Mouse (Mus musculus) hindbrain, embryonic 11.5 days (tissue): ENCODE measurements around the gene Hif1an. TPM values are rescaled to one million over a fixed set of nuclear protein-coding genes. Genes with fewer than 3 reads are reported as not detected.

Source experiments
- ATAC-seq: fragments of 200-750 bp; cut with Nextera tagmentation; 2 replicates; pipeline ENCODE4 v1.8.0; 2017; ENCODE audit warnings: mild to moderate bottlenecking, moderate TSS enrichment, moderate library complexity; ENCODE audit not compliant: low FRiP score
- DNase-seq: peaks from one replicate; pipeline ENCODE4 v3.0.0-alpha.2; 2015; ENCODE audit warnings: low spot score
- H3K27ac ChIP-seq: fragments of 300-500 bp; sonication (generic); 2 replicates; pipeline ENCODE4 v1.5.1; 2014; ENCODE audit warnings: mild to moderate bottlenecking, low read depth, low read length
- H3K27me3 ChIP-seq: fragments of 300-500 bp; sonication (generic); 2 replicates; pipeline ENCODE4 v1.6.1; 2014; ENCODE audit warnings: mild to moderate bottlenecking, low read length, moderate library complexity, mixed read lengths; ENCODE audit not compliant: control insufficient read depth, insufficient read depth
- H3K36me3 ChIP-seq: fragments of 300-500 bp; sonication (generic); 2 replicates; pipeline ENCODE4 v1.6.1; 2014; ENCODE audit warnings: mild to moderate bottlenecking, low read length, moderate library complexity, mixed read lengths; ENCODE audit not compliant: control insufficient read depth, insufficient read depth
- H3K4me1 ChIP-seq: fragments of 300-500 bp; sonication (generic); replicated peaks from 2 replicates; pipeline ENCODE4 v1.6.1; 2014; ENCODE audit warnings: low read length, mixed read lengths; ENCODE audit not compliant: control insufficient read depth, insufficient read depth
- H3K4me2 ChIP-seq: fragments of 300-500 bp; sonication (generic); replicated peaks from 2 replicates; pipeline ENCODE4 v1.6.1; 2014; ENCODE audit warnings: mild to moderate bottlenecking, low read depth, low read length
- H3K4me3 ChIP-seq: fragments of 300-500 bp; sonication (generic); 2 replicates; pipeline ENCODE4 v1.5.1; 2014; ENCODE audit warnings: low read depth, low read length
- H3K9ac ChIP-seq: fragments of 300-500 bp; sonication (generic); 2 replicates; pipeline ENCODE4 v1.6.1; 2014; ENCODE audit warnings: low read depth, low read length
- H3K9me3 ChIP-seq: fragments of 300-500 bp; sonication (generic); 2 replicates; pipeline ENCODE4 v1.6.1; 2016; ENCODE audit warnings: low read length; ENCODE audit not compliant: control insufficient read depth
- WGBS: fragments of 180-500 bp; shearing (Covaris S2); extraction: QIAGEN DNeasy Blood & Tissue Kit; methylation state at CpG from one replicate; pipeline ENCODE4 v1.1.7; 2014; 5-methylcytosine and 5-hydroxymethylcytosine counted together
- polyA plus RNA-seq: library from polyadenylated mRNA; unstranded; fragments of >200 nt; fragmentation: Nextera tagmentation; extraction: Ambion mirVana; gene quantifications from 2 replicates; pipeline ENCODE4 v1.2.1, GENCODE M21; 2014

Gene Hif1an
- polyA plus RNA-seq, 1 experiment from 2014 or later = 31.9 TPM

DNA sequence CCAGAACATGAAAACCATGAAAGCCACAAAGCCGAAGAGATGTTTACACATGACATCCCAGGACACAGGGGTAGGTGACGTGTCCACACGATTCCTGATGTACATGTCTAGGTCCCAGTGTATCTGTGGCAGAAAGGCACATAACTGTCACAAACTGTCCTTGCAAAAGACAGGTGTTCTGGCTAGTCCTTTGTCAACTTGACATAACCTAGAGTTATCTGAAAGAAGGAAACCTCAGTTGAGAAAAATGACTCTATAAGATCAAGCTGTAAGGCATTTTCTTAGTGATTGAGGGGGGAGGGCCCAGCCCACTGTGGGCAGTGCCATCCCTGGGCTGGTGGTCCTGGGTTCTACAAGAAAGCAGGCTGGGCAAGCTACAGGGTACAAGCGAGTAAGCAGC lies 9.9 kb upstream of the Hif1an start, which contains the start of gene Gm20538:
Gm20538 (minus strand) TSS at position 101 of the 400 bp plus-strand sequence.
- no peaks in the 10 kb centered on the region for H3K9me3 ChIP-seq
- H3K27me3 ChIP-seq = no peaks in the 10 kb centered on the region
- no peak for DNase-seq
- peaks cover 2% of the 10 kb centered on the region; the same call in 1 of the 2 replicates for H3K36me3 ChIP-seq
- no peaks in the 10 kb centered on the region for H3K4me1 ChIP-seq
- H3K4me3 ChIP-seq = no peak within 1 kb of the TSS
- H3K4me2 ChIP-seq = no peak within 1 kb of the TSS
- no peak within 1 kb of the TSS for H3K9ac ChIP-seq
- no peak for ATAC-seq
- no peak within 1 kb of the TSS for H3K27ac ChIP-seq
- 91% methylated on average over 4 of the region's 4 CpGs for WGBS

GRCm38 (mm10) chr19:44553286-44553685 lies 9.4 kb upstream of the Hif1an start:
- no peak for DNase-seq

GRCm38 (mm10) chr19:44554490-44554860 lies 8.2 kb upstream of the Hif1an start:
- Histone ChIP-seq H3K9me3 (no peaks in the 10 kb centered on the region), H3K4me3 (peak overlapping the region; percentile 96), H3K4me1 (no peaks in the 10 kb centered on the region), H3K27me3 (no peaks in the 10 kb centered on the region), H3K4me2 (peak overlapping the region; percentile 64), H3K36me3 (no peaks in the 10 kb centered on the region; the same call in 1 of the 2 replicates), H3K9ac (peak overlapping the region; percentile 89), H3K27ac (no peak overlapping the region)
- ATAC-seq (peak; percentile 30; the same call in 1 of the 2 replicates), DNase-seq (no peak)
- WGBS = 3% methylated on average over 8 of the region's 8 CpGs

More at GRCm38 (mm10) chr19:44553286-44553685, 9.4 kb upstream of the Hif1an start:
- Histone ChIP-seq H3K4me3 (no peak overlapping the region), H3K4me1 (no peaks in the 10 kb centered on the region), H3K4me2 (no peak overlapping the region), H3K27me3 (no peaks in the 10 kb centered on the region), H3K9ac (no peak overlapping the region), H3K9me3 (no peaks in the 10 kb centered on the region), H3K27ac (no peak overlapping the region), H3K36me3 (no peaks in the 10 kb centered on the region; the same call in 1 of the 2 replicates)
- ATAC-seq = no peak
- WGBS = 89% methylated on average over 4 of the region's 4 CpGs

- ATAC-seq = peak; percentile 84
- Histone ChIP-seq H3K4me1 (no peaks in the 10 kb centered on the region), H3K36me3 (no peaks in the 10 kb centered on the region; the same call in 1 of the 2 replicates), H3K27me3 (no peaks in the 10 kb centered on the region), H3K4me3 (peak within 1 kb of the TSS; percentile 96), H3K4me2 (peak within 1 kb of the TSS; percentile 64), H3K9me3 (no peaks in the 10 kb centered on the region), H3K27ac (peak within 1 kb of the TSS; percentile 70), H3K9ac (peak within 1 kb of the TSS; percentile 89)
- under 1% methylated on average over 49 of the region's 50 CpGs for WGBS
- peak; percentile 98 for DNase-seq
Measured at GRCm38 (mm10) chr19:44554861-44555590, 7.6 kb upstream of the Hif1an start, which contains the start of gene Ndufb8. Ndufb8 (minus strand) TSS chr19:44555440.

- H3K4me3 ChIP-seq = no peak overlapping the region
- peak overlapping the region; percentile 71; the same call in 1 of the 2 replicates for H3K4me2 ChIP-seq
- 94% methylated on average over 14 of the region's 14 CpGs for WGBS
- H3K4me1 ChIP-seq = no peaks in the 10 kb centered on the region
- H3K27me3 ChIP-seq = no peaks in the 10 kb centered on the region
- DNase-seq (no peak), ATAC-seq (no peak)
- no peaks in the 10 kb centered on the region for H3K9me3 ChIP-seq
- no peak overlapping the region for H3K27ac ChIP-seq
- no peaks in the 10 kb centered on the region for H3K36me3 ChIP-seq
- H3K9ac ChIP-seq = no peak overlapping the region
Measured at GRCm38 (mm10) chr19:44564006-44564405, 1.4 kb downstream of the Hif1an start.

DNA sequence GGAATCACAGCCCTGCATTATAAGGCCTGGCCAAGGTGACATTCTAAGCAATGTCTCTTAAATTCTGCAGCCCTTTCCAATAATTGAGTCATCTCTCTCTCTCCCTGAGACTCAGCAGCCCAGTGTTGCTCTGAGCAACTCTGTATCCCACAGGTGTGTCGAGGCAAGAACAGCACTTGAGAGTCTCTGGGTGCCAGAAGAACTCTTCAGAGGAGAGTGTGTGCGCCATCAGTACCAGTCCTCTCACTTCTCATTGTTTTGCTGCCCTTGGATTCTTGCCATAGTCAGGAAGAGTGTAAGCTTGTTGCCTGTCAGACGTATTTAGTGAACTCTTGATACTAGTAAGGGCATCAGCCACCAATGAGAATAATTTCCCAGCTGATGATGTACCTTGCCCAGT lies 5.1 kb downstream of the Hif1an start:
- Histone ChIP-seq H3K4me3 (no peak overlapping the region), H3K9ac (no peak overlapping the region), H3K4me2 (no peak overlapping the region), H3K9me3 (no peaks in the 10 kb centered on the region), H3K27ac (no peak overlapping the region), H3K36me3 (peaks cover 2% of the 10 kb centered on the region; the same call in 1 of the 2 replicates), H3K4me1 (no peaks in the 10 kb centered on the region), H3K27me3 (no peaks in the 10 kb centered on the region)
- DNase-seq (no peak), ATAC-seq (no peak)
- 84% methylated on average over 3 of the region's 3 CpGs for WGBS

GRCm38 (mm10) chr19:44576275-44576674 lies 13.6 kb downstream of the Hif1an start:
- Histone ChIP-seq H3K4me2 (no peak overlapping the region), H3K27me3 (no peaks in the 10 kb centered on the region), H3K9me3 (no peaks in the 10 kb centered on the region), H3K27ac (no peak overlapping the region), H3K36me3 (no peaks in the 10 kb centered on the region), H3K9ac (no peak overlapping the region), H3K4me1 (no peaks in the 10 kb centered on the region), H3K4me3 (no peak overlapping the region)
- no peak for DNase-seq
- 82% methylated on average over 7 of the region's 7 CpGs for WGBS
- no peak for ATAC-seq

DNA sequence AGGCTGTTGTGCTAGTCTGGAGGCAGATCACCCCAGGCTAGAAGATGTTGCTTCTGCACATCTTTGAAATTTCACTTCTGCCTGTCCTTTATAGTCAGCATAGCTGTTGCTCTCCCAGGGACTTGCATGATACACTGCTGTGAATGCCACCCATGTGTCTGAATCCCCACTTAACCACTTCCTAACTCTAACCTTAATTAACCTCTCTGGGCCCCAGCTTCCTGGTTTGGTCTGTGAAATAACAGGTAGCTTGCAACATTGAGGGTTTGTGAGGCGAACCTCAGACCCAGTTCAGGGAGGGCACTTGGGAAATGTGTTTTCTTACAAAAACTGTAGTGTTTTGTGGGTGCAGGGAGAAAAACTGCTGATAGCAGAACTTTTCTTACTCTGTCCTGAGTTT lies 15.4 kb downstream of the Hif1an start:
- DNase-seq (no peak), ATAC-seq (no peak)
- Histone ChIP-seq H3K4me3 (no peak overlapping the region), H3K4me1 (no peaks in the 10 kb centered on the region), H3K36me3 (no peaks in the 10 kb centered on the region), H3K9ac (no peak overlapping the region), H3K27me3 (no peaks in the 10 kb centered on the region), H3K4me2 (no peak overlapping the region), H3K27ac (no peak overlapping the region), H3K9me3 (no peaks in the 10 kb centered on the region)
- 76% methylated on average over 1 of the region's 1 CpGs for WGBS

DNA sequence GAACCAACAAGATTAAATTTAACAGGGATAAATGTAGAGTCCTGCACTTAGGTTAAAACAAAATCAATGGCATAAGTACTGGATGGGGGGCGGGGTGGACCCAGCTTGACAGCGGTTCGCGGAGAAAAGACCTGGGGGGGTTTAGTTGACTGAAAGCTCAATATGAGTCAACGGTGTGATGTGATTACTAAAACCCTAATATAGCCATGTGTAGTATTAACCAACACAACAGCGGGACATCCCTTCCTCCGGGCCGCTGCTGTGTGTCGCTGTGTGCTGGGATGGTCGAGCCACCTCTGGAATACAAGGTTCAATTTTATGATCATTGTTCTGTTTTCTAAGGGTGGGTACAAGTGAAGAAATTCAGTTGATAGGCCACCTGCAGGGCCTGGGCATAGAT lies 19.5 kb downstream of the Hif1an start:
- WGBS = 86% methylated on average over 10 of the region's 10 CpGs
- peak; percentile 17; the same call in 1 of the 2 replicates for ATAC-seq

More for the DNA sequence above, 19.5 kb downstream of the Hif1an start:
- Histone ChIP-seq H3K4me1 (no peaks in the 10 kb centered on the region), H3K4me3 (no peak overlapping the region), H3K9me3 (no peaks in the 10 kb centered on the region), H3K4me2 (no peak overlapping the region), H3K9ac (no peak overlapping the region), H3K36me3 (no peaks in the 10 kb centered on the region), H3K27me3 (peaks cover 9% of the 10 kb centered on the region; the same call in 1 of the 2 replicates), H3K27ac (no peak overlapping the region)
- no peak for DNase-seq
